Mouse (Mus musculus) liver, embryonic 14.5 days (tissue): ENCODE data around the gene Iqcj.

Source experiments
- CTCF ChIP-seq: IDR thresholded peaks from 2 replicates; pipeline ENCODE4 v1.5.1; 2016; ENCODE audit warnings: antibody characterized with exemption, low read depth, control low read depth
- EP300 ChIP-seq: IDR thresholded peaks from 2 replicates; pipeline ENCODE4 v1.6.1; 2016; ENCODE audit warnings: antibody characterized with exemption, low read depth

DNA sequence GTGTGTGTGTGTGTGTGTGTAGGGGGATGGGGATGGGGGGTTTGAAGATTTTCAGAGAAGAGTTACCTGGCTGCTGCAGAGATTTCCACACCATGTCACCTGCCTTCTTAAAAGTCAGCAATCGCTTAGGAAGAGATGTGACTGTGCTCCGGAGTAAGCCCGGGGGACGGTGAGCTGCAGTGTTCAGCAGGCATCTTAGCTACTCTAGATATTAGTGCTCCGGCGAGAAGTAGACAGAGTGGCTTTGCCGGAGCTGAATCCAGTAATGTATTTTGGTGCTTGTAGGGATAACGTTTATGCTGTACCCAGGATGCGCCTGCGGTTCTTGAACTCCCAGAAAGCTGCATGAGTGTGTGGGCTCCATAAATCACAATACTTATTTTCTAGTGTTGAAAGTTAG lies 748 bp downstream of the Iqcj start:
- TF ChIP-seq CTCF (no peak), EP300 (no peak)
